Mouse (Mus musculus): ENCODE measurements around the gene Tnik.

Gene Tnik

DNA sequence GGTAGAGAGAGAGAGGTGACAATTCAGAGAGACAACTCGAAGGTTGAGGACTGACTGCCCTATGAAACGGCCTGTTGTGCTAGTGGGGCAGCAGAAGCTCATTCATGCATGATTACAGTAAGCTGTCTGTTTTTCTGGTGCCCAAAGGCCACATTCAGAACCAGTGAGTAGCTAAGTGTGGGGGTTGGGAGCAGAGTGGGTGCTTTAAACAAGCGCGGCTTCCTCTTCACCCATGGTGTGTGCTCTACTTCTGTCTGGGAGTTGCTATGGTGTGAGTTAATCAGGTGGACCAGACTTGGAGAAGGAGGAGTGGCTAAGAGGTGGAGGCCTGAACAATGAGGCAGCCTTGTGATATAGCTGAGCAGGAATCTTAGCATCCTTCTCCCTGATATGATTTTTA, 2.2 kb downstream of the Tnik start:
- no peak for DNase-seq

- DNase-seq: peak; percentile 65
Observed at GRCm38 (mm10) chr3:28265656-28266055, 2.6 kb downstream of the Tnik start.

DNA sequence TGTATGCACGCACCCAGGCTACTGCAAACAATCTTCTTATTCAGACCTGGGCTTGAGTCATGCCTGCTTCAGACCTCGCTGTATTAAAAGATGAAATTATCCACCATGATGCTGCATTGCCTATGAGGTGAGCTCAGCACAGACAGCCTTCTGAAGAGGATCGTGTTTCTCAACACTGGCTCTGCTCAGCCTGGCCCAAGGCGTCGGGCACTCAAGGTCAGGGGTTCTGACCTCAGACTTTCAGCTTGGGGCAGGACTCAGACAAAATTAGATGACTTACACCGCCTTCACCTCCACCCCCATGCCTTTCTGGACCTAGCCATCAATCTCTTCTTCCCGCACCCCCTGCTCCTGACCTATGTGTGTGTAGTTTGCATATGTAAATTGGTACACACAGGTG, 4.2 kb downstream of the Tnik start:
- DNase-seq: no peak

DNA sequence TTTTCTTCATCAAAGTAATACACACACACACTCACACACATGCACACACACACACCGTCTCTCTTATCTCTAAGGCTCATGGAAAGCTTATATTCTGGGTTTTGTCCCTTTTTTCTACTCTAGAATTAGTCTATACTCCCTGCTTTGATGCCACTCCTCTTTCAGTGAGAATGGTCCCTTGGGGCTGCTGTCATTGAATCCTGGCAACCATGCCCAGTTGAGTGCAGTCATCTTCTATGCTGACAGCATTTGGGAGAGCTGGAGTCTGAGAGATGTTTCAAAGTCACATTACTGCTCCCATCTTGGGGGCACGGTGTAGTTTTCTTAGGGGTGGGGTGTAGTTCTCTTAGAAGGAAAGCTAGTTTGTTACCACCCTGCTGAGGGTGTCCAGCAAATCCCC, 6.7 kb downstream of the Tnik start:
- no peak for DNase-seq

DNA sequence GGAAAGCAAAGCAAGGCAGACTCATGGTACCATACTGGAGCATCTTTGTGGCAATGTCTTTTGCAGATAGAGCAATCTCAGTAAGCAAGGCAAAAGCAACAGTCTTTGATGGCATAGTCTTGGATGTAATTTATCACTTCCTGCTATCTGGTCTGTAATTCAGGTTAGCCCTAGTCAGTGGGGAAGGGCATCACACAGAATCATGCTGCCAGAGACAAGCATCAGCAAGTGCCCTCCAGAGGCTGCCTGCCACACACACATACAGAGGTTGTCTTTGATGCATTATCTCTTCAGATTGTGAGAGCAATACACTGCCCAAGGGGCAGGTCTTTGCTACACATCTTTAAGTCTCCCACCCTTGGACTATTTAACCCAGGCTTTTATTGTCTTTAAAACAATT, 8.9 kb downstream of the Tnik start:
- DNase-seq: no peak

DNA sequence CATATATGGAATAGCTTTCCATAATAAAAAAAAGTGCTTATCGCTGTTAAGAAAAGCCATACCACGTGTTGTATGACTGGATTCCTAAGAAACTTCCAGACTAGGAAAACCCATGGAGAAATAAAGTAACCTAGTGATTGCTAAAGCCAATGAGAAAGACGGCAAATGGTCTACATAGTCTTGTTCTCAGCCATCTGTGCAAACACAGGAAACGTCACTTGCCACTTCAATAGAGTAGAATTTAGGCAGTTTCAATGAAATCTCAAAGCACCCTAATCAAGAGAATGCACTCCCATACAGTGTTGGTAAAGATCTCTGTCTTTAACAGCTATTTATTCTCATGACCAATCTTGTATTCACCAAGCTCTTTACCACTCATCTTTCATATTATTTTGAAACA, 11.7 kb downstream of the Tnik start:
- DNase-seq: no peak

- DNase-seq: no peak
Observed at GRCm38 (mm10) chr3:28289693-28290092, 26.7 kb downstream of the Tnik start.

- DNase-seq: no peak
Observed at GRCm38 (mm10) chr3:28301378-28301777, 38.4 kb downstream of the Tnik start.

DNA sequence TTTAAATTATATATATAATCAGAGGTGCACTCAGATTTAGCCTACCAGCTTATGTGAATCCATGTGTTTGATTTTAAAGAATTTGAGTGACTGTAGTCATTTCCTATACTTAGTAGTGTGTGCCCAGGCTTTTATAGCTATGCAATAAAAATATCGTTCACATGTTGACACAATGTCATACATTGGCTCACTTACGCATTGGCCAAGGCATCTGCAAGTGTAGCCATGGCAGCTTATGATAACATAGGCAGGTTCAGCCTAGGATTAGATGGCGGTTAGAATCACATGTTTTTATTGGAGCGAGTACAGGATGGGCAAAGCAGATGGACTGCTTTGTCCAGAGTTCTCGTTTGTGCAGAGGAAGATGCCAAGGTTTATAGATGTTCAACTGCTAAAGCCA, 40.9 kb downstream of the Tnik start:
- no peak for DNase-seq

DNA sequence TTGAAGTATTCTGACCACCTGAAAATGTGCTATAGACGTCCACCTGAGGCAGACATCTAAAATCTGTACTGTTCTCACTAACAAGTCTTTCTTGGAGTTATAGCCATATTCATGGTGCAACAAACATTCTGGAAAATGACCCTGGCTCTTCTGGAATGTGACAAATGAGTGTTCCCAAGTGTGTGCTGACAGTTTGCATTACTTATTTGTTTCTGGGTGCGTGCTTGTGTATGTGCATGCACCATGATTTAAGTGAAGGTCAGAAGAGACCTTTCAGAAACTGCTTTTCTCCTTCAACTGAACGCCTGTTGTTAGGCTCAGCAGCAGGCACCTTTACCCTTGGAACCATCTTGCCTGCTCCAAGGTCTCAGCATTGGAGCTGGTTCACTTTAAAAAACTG, 43.8 kb downstream of the Tnik start:
- DNase-seq: no peak

DNA sequence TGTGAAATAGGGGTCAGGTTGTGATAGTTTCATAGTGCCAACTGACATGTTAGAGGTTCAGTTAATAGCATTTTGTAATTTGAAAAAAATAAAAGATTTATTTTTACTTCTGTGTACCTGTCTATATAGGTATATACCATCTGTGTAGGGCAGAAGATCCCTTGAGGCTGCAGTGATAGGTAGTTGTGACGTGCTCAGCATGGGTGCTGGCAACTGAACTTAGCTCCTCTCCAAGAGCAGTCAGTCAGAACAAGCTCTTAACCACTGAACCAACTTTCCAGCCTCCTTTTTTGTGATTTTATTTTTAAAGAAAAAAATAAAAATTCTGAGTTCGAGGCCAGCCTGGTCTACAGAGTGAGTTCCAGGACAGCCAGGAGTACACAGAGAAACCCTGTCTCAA, 51.4 kb downstream of the Tnik start:
- no peak for DNase-seq

DNA sequence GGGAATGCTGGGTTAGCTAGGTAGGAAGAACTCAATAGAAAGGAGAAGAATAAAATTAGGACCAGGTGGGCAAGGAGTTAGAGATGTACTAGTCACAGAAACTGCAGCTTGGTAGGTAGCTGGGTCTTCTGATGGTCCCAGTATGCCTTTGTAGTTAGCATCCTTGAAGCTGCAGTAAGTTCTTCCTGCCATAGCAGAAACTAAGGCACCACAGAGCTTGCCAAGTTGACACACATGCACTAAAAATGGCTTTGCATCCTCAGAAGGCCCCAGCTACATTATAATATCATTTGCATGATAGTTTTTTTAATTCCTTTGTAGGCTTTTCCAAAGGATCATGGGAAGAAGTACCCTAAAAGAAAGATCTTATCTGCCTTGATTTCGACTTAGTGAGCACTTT, 54.3 kb downstream of the Tnik start:
- no peak for DNase-seq

DNA sequence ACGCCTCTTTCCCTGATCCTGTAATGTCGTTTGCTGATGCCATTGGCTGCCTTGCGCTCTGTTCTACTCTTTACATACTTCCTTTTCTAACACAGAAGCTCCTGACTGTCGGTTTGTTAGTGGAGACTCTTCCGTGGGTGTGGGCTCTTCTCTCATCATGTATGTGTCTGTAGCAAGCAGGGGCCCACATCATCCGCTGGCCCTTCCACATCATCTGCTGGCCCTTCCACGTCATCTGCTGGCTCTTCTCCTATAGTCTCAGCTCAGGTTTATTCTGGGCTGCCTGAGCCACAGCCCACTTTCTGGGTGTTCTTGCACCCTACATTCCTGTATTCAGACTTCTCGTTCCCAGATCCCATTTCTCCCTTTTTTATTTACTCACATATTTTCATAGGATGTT, 58.6 kb downstream of the Tnik start:
- DNase-seq: no peak

DNA sequence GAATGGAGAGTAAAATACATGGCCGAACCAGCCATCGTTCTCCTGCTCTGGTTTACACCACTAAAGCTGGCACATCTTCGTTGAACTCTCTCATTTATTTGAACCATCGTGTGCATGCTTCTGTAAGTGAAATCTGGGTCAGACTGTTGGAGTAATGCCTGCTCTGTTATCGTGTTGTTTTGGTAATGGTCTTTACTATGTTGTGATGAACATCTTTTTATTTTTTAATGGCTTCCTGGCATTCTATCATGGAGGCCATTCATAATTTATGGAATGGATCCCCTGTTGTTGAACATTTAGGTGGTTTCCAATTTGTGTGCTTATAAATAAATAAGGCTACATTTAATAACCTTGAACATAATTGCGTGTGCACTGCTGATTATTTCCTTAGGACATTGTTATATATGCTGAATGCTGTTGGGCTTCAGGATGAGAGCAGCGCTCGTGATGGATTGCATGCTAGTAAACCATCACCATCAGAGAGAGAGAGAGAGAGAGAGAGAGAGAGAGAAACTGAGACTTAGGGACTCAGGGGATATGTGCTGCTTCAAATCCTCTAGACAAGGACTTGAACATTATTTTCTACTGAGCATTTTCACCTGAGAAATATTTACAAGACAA, 62.7 kb downstream of the Tnik start:
- DNase-seq: no peak

DNA sequence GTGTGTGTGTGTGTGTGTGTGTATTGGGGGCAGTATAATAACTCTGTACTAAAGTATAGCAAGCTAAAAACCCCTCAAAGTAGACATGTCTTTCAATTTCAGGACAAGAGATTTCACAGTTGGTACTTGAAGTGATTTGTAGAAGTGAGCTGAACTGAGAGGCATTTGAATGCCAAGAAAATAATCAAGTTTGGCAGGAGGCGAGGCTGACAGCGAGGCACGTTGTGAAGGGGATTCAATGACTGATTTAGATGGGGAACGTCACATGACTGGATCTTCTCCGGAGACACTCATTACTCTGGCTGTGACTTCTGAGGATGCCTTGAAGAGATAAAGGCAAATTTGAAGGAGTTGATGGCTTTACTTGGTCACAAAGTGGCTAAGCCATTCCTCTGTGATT, 69.3 kb downstream of the Tnik start:
- DNase-seq: no peak

GRCm38 (mm10) chr3:28333869-28334268, 70.9 kb downstream of the Tnik start:
- no peak for DNase-seq

GRCm38 (mm10) chr3:28334547-28334946, 71.5 kb downstream of the Tnik start:
- DNase-seq: no peak

- DNase-seq: no peak
Observed at GRCm38 (mm10) chr3:28340071-28340470, 77.1 kb downstream of the Tnik start.

DNA sequence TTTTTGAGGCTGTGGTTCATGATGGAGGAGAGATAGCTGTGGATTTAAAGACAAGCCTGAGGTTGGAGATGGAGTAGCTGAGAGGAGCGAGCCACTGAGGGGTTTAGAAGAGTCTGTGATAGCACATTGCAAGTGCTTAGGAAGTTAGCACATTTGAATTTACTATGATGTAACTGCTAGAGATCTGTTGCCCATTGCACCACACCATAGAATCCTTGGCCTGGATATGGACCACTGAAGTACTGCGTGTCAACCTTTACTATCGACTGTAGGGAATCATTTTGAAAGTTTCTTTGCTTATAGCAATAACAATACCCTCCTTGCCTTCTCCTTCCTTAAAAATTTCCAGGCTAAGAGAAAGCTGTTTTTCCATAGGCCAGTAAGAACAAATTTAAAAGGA, 80.2 kb downstream of the Tnik start:
- DNase-seq: no peak

GRCm38 (mm10) chr3:28343661-28344060, 80.6 kb downstream of the Tnik start:
- no peak for DNase-seq

DNA sequence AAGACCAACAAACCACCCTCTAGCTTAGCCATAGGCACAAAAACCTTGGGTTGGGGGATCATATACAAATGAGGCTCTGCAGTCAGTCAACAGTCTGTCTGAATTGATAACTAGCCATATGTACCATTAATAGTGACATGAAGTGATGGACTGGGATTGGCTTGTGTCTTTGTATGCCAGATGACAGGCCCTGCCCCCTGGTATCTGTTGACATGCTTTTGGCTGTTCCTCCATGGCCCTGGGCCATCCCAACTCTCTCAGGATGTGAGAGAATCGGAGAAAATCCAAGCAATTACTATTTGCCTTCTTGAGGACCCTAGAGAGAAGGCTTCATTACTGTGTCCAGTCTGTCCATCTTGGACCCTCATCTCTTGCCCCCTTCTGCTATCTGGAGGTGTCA, 82.4 kb downstream of the Tnik start:
- no peak for DNase-seq

DNA sequence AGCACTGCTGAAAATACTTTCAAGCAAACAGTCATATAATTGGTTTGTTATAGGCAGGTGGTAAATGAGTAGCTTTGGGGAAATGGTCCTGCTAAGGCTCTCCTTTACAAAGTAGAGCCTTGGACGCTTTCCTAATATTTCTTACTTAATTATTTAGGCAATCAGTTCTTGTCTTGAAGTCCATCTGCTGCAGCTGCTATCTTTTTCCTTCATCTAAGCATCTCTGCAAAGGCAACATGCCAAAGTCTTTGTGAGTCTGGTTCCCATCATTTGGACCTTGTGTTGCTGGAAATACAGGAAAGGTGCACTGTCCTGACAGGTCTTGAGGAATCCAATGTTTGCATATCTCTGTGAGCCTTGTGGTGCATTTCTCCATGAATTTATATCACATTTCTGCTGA, 82.9 kb downstream of the Tnik start:
- DNase-seq: no peak

GRCm38 (mm10) chr3:28346476-28346875, 83.5 kb downstream of the Tnik start:
- no peak for DNase-seq

- DNase-seq: no peak
Observed at GRCm38 (mm10) chr3:28348746-28349145, 85.7 kb downstream of the Tnik start.

DNA sequence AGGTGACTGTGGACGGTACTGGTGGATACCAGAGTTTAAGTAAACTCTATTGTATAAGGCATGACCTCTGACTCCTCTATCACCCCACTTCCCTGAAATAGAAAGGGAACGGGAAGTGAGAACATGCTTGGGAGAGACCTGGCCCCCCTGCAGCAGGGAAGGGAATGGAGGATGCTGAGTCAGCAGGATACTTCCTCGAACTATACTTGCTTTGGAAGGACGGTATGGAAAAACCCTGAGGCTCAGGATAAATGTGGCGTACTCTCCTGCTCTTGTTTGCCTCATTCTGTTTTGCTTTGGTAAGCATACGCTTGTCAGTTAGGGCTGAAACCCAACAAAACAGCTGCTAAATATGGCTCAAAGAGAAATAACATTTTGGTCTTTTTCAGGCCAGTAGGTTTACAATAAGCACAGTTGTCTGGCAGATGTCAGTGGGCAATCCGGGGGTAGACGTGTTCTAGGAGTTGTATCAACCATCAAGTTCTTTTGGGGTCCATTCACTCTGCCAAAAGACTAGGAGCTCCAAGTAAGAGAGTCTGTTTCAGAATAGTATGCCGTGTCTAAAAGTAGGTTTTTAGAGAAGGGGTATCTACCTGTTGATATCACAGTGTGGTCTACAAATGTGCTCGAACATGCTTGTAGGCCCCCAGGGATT, 87.3 kb downstream of the Tnik start:
- no peak for DNase-seq

Data from cerebellum, adult 8-10 months (tissue).